Mouse (Mus musculus): Measurements from ENCODE around the gene Olfr1406.
"Not testable (repeated sequence)": the region's sequence is repeated elsewhere in the genome, so short reads cannot be mapped to it uniquely, and the experiment has no call there.

Olfr1406 gene

GRCm38 (mm10) chr1:173190540-173190939 is at the start of gene Olfr1406:
TSS of gene Olfr1406 (minus strand) at chr1:173190640.
- no peak for DNase-seq

DNA sequence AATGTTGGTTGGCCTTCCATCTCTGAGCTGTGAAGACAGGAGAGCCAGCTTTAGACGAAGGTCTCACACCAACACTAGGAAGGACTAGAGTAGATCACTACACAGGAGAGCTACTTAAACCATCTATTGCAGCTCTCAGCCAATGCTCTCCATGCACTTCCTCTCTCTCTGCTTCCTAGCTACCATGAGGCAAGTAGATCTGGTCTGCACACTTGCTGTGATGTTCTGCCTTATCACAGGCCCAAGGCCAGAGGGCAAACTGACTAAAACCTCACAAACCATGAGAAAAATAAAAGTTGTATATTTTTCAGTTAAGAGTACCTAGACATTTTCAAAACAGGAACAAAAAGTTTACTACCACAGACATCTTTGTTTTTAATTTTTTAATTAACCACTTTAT is 46.6 kb upstream of the Olfr1406 start:
- DNase-seq = not testable (repeated sequence)

DNA sequence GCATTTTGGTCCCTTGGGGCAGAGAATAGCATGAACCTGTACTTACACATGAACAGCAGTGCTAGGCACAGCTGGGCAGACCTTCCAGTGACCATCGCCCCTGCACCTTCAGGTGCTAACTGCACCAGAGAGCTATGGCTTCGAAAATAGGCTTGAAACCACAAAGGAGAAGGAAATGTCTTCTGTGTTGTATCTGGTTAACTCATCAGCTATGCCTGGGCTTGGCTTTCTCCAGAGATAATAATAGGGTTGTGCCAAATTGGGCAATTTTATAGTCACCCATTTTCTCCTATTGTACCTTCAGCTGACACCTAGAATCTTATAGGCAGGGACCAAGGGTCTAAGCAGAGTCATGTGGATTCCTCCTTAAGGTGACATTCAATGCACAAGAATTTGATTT is 36.6 kb upstream of the Olfr1406 start, which contains the start of gene Fcer1a:
Fcer1a (minus strand) TSS at position 134 of the 400 bp plus-strand sequence.
- no peak for DNase-seq

DNA sequence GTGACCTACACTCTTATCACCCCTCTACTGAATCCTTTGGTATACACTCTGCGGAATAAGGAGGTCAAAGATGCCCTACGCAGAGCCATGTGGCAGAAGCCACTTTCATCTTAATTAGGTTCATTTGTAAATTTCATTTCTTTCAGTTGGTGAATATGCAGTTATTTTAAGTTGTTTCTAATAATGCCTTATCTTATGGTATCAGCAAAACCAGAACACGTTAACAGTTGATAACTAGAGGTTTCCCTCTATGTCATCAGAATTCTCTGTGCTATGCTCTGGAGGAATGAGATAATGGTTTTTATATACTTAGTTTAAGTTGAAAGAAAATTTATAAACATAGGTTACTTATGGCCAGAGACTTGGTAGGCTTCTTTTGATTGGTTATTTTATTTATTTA is 26.0 kb upstream of the Olfr1406 start:
- DNase-seq = no peak

DNA sequence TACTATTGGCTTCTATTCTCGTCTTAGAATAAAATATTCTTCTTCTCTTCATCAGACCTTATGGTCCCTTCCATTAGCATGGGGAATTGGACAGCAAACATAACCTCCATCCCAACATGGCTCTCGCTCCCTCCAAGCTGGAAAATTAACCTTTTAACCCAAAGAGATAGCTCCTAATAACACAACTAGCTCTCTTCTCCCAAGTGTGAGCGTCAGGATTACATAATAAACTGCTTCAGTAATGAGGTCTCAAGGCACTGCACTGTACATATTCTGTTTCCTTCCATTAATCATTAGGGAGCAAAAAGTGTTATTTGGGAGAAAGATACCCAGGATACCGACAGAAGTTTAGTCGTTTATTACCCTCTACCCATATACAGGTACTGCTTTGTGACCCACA is 21.7 kb upstream of the Olfr1406 start, which contains the start of gene Olfr1404:
Olfr1404 (plus strand) TSS at position 301 of the 400 bp plus-strand sequence.
- DNase-seq = no peak

DNA sequence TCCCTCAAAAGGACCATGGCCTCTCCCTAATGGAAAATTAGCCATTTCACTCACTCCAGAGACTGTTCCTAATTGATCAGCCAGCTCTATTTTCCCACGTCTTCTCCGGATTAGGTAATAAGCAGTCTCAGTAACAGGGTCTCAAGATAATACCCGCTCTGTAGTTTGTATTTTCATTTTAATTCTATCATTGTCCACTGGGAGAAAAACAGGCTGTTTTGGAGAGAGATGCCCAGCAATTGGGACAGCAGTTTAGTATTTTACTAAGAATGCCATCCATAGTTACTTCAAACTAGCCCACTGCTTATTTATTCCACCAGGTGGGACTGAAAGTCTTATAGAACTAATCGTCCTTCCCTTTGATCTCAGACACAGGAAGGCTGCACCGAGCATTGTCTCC is 7.1 kb upstream of the Olfr1406 start, which contains the start of gene Olfr218:
Olfr218 (plus strand) TSS at position 301 of the 400 bp plus-strand sequence.
- no peak for DNase-seq

DNA sequence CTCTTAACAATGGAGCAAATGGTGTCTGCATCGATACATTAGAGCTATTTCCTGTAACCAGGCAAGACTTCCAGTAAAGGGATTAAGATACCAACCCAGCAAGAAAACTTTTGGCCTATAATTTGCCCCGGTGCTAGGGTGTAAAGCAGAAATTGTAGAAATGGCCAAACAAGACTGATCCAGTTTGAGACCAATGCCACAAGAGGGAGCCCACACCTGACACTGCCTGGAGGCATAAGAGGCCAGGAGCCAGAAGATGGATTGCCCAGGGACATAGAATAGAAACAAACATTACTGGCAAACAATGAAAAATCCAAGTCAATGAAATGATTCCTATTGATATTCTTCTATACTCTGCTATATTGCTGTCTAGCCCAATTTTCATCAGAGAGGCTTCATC is 5.9 kb upstream of the Olfr1406 start:
- no peak for DNase-seq

- no peak for DNase-seq
Measured at GRCm38 (mm10) chr1:173192059-173192458, 1.6 kb upstream of the Olfr1406 start.

- DNase-seq = no peak
Measured at GRCm38 (mm10) chr1:173174154-173174842, 16.1 kb downstream of the Olfr1406 start.

DNA sequence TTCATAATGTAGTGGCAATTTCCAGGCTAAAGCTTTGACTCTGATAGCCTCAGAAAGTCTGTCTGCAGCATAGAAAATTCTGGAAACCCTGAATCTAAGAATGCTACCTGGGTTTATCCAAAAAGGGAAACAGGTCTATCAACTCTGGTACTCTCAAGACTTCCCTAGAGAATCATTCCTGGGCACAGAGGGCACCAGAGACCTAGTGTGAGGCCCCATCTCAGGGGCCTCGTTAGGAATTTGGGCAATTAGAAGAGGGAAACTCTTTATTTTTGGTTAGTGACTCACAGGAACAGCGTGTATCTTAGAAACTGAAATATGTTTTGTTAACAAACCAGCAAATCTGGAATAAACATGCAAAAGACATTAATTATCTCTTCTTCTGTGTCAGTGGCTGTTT is 53.2 kb downstream of the Olfr1406 start, which contains the start of gene Olfr1408:
Olfr1408 (minus strand) TSS at position 101 of the 400 bp plus-strand sequence.
- DNase-seq = no peak
